Mouse (Mus musculus): Measurements from ENCODE around the gene Sag.
A peak's percentile ranks its signal among the peaks of the same experiment; 100 is the strongest.

Sag gene

DNA sequence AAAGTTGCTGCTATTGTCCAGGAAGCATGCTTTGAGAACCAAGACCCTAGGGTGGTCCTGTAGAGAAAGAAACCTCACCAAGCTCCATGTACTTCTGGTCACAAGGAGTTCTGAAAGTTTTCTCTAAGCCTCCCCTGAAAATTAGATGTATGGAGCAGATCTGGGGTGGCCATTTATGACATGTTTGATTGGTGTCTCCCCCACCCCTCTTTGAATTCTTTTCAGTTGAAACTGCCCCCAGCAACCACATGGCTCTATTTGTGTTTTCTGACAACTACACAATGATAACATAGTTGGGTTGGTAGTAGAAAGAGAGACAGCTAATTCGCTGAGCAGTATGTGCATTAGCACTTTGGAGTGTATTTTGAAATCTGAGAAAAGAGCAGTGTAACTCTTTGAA is 52.0 kb downstream of the Sag start:
- DNase-seq: no peak

DNA sequence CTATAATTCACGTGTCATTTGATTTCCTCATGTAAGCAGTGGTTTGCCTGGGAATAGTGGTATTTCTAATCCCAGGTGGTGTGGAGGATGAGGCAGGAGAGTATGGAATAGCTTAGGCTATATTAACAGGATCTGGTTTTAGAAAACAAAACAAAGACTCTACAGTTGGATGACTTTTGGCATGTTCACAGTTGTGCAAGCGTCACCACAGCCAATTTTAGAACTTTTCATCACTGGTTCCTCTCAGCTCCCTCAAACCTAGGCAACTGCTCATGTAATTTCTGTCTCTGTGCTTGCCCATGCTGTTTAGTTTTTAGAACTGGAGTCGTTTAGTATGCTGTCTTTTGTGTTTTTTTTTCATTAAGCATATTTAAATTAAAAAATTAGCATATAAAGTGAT is 53.3 kb downstream of the Sag start:
- DNase-seq: no peak

- no peak for DNase-seq
Measured at GRCm38 (mm10) chr1:87858031-87858430, 54.6 kb downstream of the Sag start.

DNA sequence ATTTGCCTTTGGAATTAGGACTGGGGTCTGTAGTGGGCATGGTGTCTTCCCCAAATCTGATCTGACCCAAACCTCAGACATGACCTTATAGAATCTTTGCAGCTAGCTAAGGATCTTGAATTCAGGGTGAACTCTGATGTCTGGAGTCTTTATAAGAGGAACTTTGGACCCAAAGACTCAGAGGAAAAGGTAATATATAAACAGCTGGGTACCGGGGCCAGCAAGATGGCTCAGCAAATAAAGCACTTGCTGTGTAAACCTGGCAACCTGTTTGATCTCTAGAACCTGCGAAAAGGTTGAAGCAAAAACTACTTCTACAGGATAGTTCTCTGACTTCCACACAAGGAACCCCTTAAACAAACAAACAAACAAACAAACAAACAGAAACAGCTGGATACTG is 55.0 kb downstream of the Sag start:
- no peak for DNase-seq

DNA sequence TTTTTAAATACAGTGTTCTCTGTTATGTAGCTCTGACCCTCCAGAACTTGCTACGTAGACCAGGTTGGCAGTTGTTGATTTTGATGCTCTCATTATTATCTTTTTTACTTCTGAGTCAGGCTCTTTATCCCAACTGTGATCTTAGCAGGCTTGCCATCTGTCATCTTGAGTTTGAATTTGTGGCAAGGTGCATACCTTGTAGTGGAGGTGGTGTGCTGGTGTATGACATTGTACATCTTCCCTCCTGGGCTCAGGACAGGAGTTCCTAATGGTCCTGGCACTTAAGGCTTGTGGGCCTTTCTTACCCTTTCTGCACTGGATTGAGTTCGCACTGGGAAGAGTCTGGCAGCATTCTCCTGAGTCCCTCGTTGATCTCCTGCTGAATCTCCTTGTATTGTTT is 60.1 kb downstream of the Sag start:
- DNase-seq: no peak

DNA sequence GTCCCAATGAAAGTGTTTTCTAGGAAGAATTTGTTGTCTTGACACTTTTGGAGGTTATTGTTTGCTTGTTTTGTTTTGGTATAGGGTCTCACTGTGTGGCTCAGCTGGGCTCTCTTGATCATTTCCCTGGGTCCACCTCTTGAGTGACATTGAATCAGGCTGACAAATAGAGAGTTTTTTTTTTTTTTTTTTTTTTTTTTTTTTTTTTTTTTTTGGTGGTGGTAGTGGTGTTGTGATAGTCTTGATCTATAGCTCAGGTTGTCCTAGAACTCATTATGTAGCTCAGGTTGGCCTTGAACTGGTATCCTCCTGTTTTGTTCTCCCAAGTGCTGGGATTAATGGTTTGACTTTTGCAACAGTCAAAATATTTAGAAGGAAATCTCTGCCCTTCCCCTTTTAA is 61.4 kb downstream of the Sag start:
- DNase-seq: no peak

DNA sequence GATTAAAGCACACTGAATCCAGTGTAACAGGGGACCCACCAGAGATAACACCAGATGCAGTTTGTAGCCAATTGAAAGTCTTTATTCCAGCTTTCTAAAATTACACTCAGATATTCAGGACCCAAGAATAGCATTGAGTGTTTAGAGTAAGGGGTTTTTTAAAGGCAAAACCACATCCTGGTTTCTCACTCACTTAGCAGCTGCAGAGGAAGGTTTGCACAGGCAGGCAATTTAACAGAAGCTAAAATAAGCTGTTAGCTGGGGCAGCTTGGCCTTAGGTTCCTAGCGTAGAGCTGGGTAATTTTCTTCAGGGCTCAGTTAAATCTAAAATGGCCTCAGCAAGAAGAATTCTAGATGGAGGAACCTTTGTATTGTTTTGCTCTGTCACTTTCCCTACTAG is 63.2 kb downstream of the Sag start:
- no peak for DNase-seq

DNA sequence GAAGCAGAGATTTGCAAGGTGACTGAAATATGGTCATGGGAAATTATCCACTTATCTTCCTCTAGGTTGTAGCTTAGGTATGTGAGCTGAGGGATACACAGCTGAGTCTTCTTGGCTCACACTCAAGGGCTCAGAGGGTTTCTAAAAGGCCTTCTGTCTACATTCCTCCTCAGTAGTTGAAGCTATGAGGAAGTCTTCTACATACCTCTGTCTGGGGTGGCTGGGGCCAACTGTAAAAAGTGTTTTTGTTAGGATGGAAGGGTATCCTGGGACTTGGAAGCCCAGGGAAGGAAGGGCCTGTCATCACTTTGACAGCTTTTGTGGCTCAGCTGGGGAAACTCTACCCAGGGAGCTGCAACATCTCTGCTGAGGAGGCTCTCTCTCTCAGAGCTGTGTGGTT is 68.1 kb downstream of the Sag start:
- DNase-seq: no peak

- no peak for DNase-seq
Measured at GRCm38 (mm10) chr1:87873081-87873480, 69.6 kb downstream of the Sag start.

DNA sequence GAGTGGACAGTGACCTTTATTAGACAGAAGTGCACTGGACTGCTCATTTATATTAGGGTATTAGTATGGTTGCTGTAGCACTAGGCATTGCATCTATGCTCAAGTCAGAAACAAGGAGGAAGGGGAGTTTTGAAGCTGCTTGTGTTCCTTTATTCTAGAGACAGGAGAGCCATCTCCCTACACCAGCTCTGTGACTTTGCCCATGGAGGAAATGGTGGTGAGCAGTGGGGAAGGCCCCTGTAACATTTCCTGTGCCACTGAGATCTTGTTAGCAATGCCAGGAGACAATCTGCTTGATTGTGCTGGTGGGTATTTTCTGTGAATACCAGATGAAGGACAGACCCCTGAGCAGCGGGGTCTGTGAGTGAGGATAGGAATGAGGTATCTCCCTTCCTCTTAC is 72.6 kb downstream of the Sag start:
- DNase-seq: no peak

DNA sequence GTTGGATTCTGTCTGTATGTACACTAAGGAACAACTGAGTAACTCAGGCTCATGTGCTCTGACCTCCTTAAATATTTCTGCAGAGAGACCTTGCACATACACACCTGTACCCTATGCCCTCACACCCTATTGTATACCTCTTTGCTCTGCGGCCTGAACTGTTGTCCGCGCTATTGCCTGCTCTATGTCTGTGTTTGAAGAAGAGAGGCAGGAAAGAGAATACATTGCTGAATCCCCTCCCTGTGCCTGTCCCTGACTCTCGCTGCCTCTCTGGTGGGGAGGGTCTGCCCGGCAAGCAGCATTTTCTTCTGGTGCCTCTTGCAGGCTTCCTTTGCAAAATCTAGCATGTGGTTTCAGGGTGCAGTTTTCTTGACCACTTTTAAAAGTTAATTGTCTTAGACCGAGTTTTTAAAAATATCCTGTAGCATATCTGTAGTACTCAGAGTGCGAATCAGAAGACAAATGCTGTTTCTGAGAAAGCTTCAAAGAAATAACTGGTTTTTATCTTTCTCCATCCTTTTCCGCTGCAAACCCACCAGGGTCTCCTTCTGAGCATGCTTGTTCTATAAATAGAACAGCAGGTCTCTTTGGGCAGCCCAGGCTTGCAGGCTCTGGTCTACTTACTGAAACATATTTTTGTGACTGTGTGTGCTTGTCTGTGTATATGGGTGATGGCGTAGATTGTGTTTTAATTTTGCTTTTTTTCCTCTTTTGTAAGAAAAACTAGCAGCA is 74.2 kb downstream of the Sag start:
- DNase-seq: no peak

GRCm38 (mm10) chr1:87879034-87879433 is 75.6 kb downstream of the Sag start:
- DNase-seq: no peak

- DNase-seq: peak; percentile 84
Measured at GRCm38 (mm10) chr1:87879494-87880325, 76.2 kb downstream of the Sag start.

GRCm38 (mm10) chr1:87880326-87880627 is 76.8 kb downstream of the Sag start:
- peak in 1 of 2 experiments; percentile 36 for DNase-seq

- peak in 1 of 2 experiments; percentile 30 for DNase-seq
Measured at GRCm38 (mm10) chr1:87880856-87881255, 77.4 kb downstream of the Sag start.

GRCm38 (mm10) chr1:87881726-87882125 is 78.2 kb downstream of the Sag start:
- no peak for DNase-seq

GRCm38 (mm10) chr1:87882554-87882953 is 79.1 kb downstream of the Sag start:
- DNase-seq: no peak

DNA sequence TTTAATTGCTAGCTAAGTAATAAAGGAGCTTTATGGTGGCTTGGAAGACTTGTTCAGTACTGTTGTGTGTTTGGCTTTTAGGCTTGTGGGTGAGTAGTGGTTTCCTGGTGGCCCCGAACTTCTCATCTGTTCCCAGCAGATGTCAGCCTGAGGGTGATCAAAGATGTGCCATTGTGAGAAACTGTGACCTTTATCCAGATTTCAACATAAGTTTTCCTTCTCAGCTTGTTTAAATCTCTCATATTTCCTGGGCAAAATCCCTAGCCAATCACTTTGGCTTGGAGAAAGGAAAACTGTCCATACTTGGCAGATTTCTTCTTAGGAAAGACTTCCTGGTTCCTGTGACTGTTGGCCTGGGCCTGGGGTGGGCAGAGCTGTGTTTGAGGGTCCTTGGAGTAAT is 87.5 kb downstream of the Sag start:
- no peak for DNase-seq

- DNase-seq: peak; percentile 57 to 63
Measured at GRCm38 (mm10) chr1:87891634-87892033, 88.2 kb downstream of the Sag start.

GRCm38 (mm10) chr1:87892499-87892898 is 89.0 kb downstream of the Sag start:
- no peak for DNase-seq

DNA sequence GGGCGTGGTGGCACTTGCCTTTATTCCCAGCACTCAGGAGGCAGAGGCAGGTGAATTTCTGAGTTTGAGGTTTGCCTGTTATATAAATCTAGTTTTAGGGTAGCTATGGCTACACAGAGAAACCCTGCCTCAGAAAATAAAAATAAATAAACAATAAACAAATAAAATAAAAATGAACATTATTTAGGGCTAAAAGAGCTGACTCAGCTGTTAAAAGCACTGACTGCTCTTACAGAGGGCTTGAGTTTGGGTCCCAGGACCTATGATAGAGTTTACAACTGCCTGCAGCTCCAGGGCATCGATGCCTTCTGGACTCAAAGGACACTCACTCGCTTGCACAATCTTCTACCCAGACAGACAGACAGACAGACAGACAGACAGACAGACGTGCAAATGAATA is 89.9 kb downstream of the Sag start:
- no peak for DNase-seq

Measured in lung, postnatal 4 days (tissue).